ENCODE assay signal across 8 mouse cellular contexts in the genomic region with DNA sequence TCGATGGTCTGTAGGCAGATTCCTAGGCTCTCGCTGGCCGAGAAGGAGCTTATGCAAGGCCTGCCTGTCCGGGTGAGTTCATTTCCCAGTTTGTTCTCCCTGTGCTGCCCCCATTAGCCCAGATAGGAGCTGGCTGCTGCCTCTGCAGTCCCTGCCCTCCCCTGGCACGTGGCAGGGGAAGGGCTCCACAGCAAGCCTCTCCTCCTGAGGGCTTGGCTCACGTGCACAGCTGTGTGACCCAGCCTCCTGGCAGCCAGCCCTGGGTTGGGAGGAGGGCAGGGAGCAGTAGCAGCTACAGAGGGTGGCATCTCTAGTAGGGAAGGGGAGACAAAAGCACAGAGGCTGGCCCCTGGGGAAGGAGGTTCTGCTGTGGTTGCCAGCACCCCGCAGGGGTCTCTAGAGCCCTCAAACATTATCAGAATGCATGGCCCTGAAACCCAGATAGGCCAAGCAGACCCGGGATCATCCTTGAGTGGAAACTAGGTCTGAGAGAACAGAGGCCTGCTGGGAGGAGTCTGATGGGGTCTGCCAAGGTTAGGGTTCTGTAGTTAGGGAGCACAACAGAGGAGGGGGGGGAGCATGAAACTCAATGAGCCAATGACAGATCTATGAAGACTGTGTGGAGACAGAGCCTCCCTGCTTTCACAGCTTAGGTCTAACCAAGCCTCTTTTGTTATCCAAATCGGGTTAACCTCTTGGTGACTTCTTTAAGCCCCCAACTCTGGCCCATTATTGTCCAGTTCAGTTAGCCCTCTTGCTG. TPM values are rescaled to one million over a fixed set of nuclear protein-coding genes. Genes with fewer than 3 reads are reported as not detected.
DNase-seq lines count a peak whose midpoint lies in the region; ATAC-seq lines count a peak whose summit lies in the region.

No protein-coding gene starts in this region.

- peak; percentile 76 for DNase-seq in ES-CJ7 (ENCODE audit: low read depth, low spot score)
- peak; percentile 94 for DNase-seq in cerebellum, adult 11-12 months
- DNase-seq in frontal cortex, postnatal 10 days (ENCODE audit: low spot score in 2 of 2) = peak; percentile 85 to 86
- peak; percentile 97 for DNase-seq in heart, postnatal 4 days
- DNase-seq in layer of hippocampus, adult 8-10 months (ENCODE audit: low spot score in 2 of 2) = peak; percentile 87 to 92
- peak; percentile 99 for DNase-seq in skeletal muscle tissue, adult 2 months (ENCODE audit: low read depth, low spot score)
- DNase-seq in thymus, postnatal 14 days = no peak

- ATAC-seq in megakaryocyte progenitor cell, adult 5-6 weeks (replicated peaks; ENCODE audit: poor library complexity) = peak; percentile 89

RNA-seq across cellular contexts. Expression of gene Cry2, which starts 10.0 kb away (rescaled TPM):
- 10 to 100 TPM; 28.5 TPM for total RNA-seq in heart, postnatal 4 days (2021)
- 100 to 1,000 TPM; 105 to 117 (median 110) TPM for total RNA-seq in layer of hippocampus, adult 8-10 months (2022)
- total RNA-seq in megakaryocyte progenitor cell, adult 5-6 weeks (2015) = 9.0 and 10.1 TPM in 2 replicates
- total RNA-seq in megakaryocyte progenitor cell, adult 5-6 weeks (2017) = 7.4 and 10.9 TPM in 2 replicates

RNA-seq across cellular contexts. Expression of gene Mapk8ip1, which starts 22.8 kb away (rescaled TPM):
- total RNA-seq in heart, postnatal 4 days (2021) = 1 to 10 TPM; 7.9 to 8.1 TPM
- 100 to 1,000 TPM; 287 to 306 (median 298) TPM for total RNA-seq in layer of hippocampus, adult 8-10 months (2022)
- total RNA-seq in megakaryocyte progenitor cell, adult 5-6 weeks (2015) = not detected in 2 replicates
- total RNA-seq in megakaryocyte progenitor cell, adult 5-6 weeks (2017) = 0.07 TPM in 1 of 2 replicates, not detected in the other

RNA-seq across cellular contexts. Expression of gene Slc35c1, which starts 36.5 kb away (rescaled TPM):
- 1 to 10 TPM; 5.8 to 7.5 TPM for total RNA-seq in heart, postnatal 4 days (2021)
- total RNA-seq in layer of hippocampus, adult 8-10 months (2022) = 10 to 100 TPM; 13.2 to 17.1 (median 14.7) TPM
- total RNA-seq in megakaryocyte progenitor cell, adult 5-6 weeks (2015) = 62.3 and 76.4 TPM in 2 replicates
- total RNA-seq in megakaryocyte progenitor cell, adult 5-6 weeks (2017) = 16.5 and 19.3 TPM in 2 replicates

RNA-seq across cellular contexts. Expression of gene 1700029I15Rik, which starts 41.5 kb away (rescaled TPM):
- 1 to 10 TPM; 1.2 to 1.7 TPM for total RNA-seq in heart, postnatal 4 days (2021)
- 1 to 10 TPM; 4.4 to 8.1 (median 6.4) TPM for total RNA-seq in layer of hippocampus, adult 8-10 months (2022)
- 1.6 and 2.1 TPM in 2 replicates for total RNA-seq in megakaryocyte progenitor cell, adult 5-6 weeks (2015)
- total RNA-seq in megakaryocyte progenitor cell, adult 5-6 weeks (2017) = 1.3 and 2.5 TPM in 2 replicates

RNA-seq across cellular contexts. Expression of gene Large2, which starts 49.2 kb away (rescaled TPM):
- under 1 TPM; 0.29 to 0.70 TPM for total RNA-seq in heart, postnatal 4 days (2021)
- total RNA-seq in layer of hippocampus, adult 8-10 months (2022) = 1 to 10 TPM in 3 of 4 experiments, under 1 TPM in 1; 0.54 to 1.9 (median 1.2) TPM
- total RNA-seq in megakaryocyte progenitor cell, adult 5-6 weeks (2015) = 0.32 and 0.69 TPM in 2 replicates
- 0.47 TPM in 1 of 2 replicates, not detected in the other for total RNA-seq in megakaryocyte progenitor cell, adult 5-6 weeks (2017)

Comparison
In these comparisons a context has a peak if more than half of its experiments do, and no peak if none do; other contexts are left out.
1. RNA of gene Mapk8ip1, which starts 22.8 kb away (total RNA-seq): 287 to 306 TPM in layer of hippocampus, adult 8-10 months; 7.9 to 8.1 TPM in heart, postnatal 4 days and 0.07 TPM in megakaryocyte progenitor cell, adult 5-6 weeks; every median in the first group is over 10 times any median in the second.